Mouse (Mus musculus) olfactory bulb, adult 2 months (tissue): ENCODE data around the gene Gtpbp2.

Source experiments
- CTCF ChIP-seq: fragments of 200-500 bp; IDR thresholded peaks from 2 replicates; pipeline ENCODE4 v1.5.1; 2012; ENCODE audit warnings: low read depth, mild to moderate bottlenecking, low read length, moderate library complexity; ENCODE audit not compliant: insufficient read depth
- POLR2A ChIP-seq: fragments of 200-500 bp; IDR thresholded peaks from 2 replicates; pipeline ENCODE4 v1.6.1; 2012; ENCODE audit warnings: mild to moderate bottlenecking, low read depth, low read length, moderate library complexity; ENCODE audit not compliant: insufficient read depth

DNA sequence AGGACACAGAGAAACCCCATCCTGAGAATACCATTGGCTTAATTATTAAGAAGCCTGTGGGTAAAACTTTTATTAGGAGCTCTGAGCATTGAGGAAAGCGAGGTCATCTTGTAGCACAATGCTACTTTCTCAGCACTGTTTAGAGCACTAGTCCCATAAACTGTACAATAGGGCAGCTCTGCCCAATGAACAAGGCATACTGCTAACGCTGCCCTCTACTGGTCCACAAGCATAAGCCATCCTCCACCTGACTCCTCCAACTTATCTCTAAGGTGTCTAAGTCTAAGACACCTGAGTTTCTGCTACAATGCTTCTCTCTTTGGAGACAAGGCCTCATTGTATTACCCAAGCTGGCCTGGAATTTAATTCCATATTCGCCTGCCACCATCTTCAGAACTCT is 9.7 kb downstream of the Gtpbp2 start:
- TF ChIP-seq CTCF (no peak), POLR2A (no peak)
